Mouse (Mus musculus) embryonic facial prominence, embryonic 15.5 days (tissue): ENCODE results near the gene Gm20075. TPM values are rescaled to one million over a fixed set of nuclear protein-coding genes. Genes with fewer than 3 reads are reported as not detected.
"Not testable (repeated sequence)": the region's sequence is repeated elsewhere in the genome, so short reads cannot be mapped to it uniquely, and the experiment has no call there.

Source experiments
- ATAC-seq: fragments of 200-750 bp; cut with Nextera tagmentation; 2 replicates; pipeline ENCODE4 v1.8.0; 2017; ENCODE audit warnings: low read depth, moderate TSS enrichment; ENCODE audit not compliant: insufficient number of reproducible peaks, low FRiP score, low TSS enrichment
- H3K27ac ChIP-seq: fragments of 300-500 bp; sonication (generic); replicated peaks from 2 replicates; pipeline ENCODE4 v1.5.1; 2015; ENCODE audit warnings: mild to moderate bottlenecking, inconsistent platforms
- H3K27me3 ChIP-seq: fragments of 300-500 bp; sonication (generic); 2 replicates; pipeline ENCODE4 v1.6.1; 2015; ENCODE audit warnings: inconsistent platforms
- H3K36me3 ChIP-seq: fragments of 300-500 bp; sonication (generic); 2 replicates; pipeline ENCODE4 v1.6.1; 2015; ENCODE audit warnings: mild to moderate bottlenecking, inconsistent platforms
- H3K4me1 ChIP-seq: fragments of 300-500 bp; sonication (generic); 2 replicates; pipeline ENCODE4 v1.6.1; 2015; ENCODE audit warnings: inconsistent platforms
- H3K4me2 ChIP-seq: fragments of 300-500 bp; sonication (generic); replicated peaks from 2 replicates; pipeline ENCODE4 v1.6.1; 2015; ENCODE audit warnings: mild to moderate bottlenecking, inconsistent platforms
- H3K4me3 ChIP-seq: fragments of 300-500 bp; sonication (generic); replicated peaks from 2 replicates; pipeline ENCODE4 v1.5.1; 2015; ENCODE audit warnings: mild to moderate bottlenecking, inconsistent platforms
- H3K9ac ChIP-seq: fragments of 300-500 bp; sonication (generic); 2 replicates; pipeline ENCODE4 v1.6.1; 2015; ENCODE audit warnings: inconsistent platforms
- H3K9me3 ChIP-seq: fragments of 300-500 bp; sonication (generic); replicated peaks from 2 replicates; pipeline ENCODE4 v1.6.1; 2016; ENCODE audit warnings: inconsistent platforms
- WGBS: fragments of 180-500 bp; shearing (Covaris S2); methylation state at CpG from one replicate; pipeline ENCODE4 v1.1.7; 2015; 5-methylcytosine and 5-hydroxymethylcytosine counted together
- polyA plus RNA-seq: library from polyadenylated mRNA; unstranded; fragments of >200 nt; fragmentation: Nextera tagmentation; extraction: Ambion mirVana; gene quantifications from 2 replicates; pipeline ENCODE4 v1.2.1, GENCODE M21; 2015

The Gm20075 gene
- polyA plus RNA-seq: 18.0 and 24.5 TPM in 2 replicates

DNA sequence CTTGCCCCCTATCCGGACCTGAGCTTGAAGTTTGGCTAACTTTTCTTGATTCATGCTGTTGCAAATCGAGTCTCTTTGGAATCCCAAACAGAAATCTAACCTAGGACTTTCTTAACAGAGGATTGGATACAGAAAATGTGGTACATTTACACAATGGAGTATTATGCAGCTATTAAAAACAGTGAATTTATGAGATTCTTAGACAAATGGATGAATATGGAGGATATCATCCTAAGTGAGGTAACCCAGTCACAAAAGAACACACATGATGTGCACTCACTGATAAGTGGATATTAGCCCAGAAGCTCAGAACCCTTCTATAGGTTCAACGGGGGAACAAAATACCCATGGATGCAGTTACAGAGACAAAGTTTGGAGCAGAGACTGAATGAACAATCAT lies at the start of gene Gm20075:
Gm20075 (minus strand) TSS at position 101 of the 400 bp plus-strand sequence.
- H3K9me3 ChIP-seq, H3K9ac ChIP-seq, ATAC-seq, H3K4me1 ChIP-seq, H3K36me3 ChIP-seq, H3K4me3 ChIP-seq, H3K4me2 ChIP-seq, H3K27ac ChIP-seq, H3K27me3 ChIP-seq: not testable (repeated sequence)
- 80% methylated on average over 3 of the region's 3 CpGs for WGBS

DNA sequence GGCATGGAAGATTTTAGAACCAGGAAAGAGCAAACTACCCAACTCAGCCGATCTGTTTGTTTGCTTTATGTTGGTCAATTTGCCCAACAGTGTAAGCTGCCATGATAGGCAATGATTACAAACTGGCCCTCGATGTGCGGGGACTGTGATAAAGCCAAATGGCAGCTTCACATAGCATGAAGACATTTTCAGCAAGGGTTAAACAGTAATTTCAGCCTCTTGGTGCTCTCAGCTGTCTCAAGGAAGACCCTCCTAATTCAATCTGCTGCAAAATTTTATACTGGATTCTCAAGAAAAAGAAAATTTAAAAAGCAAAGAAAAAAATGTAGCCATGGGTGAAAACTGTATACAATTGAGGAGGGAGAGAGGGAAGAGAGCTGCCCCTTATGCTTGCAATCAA lies 47.9 kb upstream of the Gm20075 start:
- Histone ChIP-seq H3K9me3 (no peaks in the 10 kb centered on the region), H3K4me2 (no peak overlapping the region), H3K36me3 (no peaks in the 10 kb centered on the region), H3K4me1 (peaks cover 30% of the 10 kb centered on the region), H3K27me3 (peaks cover 61% of the 10 kb centered on the region), H3K4me3 (no peak overlapping the region), H3K9ac (no peak overlapping the region), H3K27ac (no peak overlapping the region)
- ATAC-seq: no peak
- 79% methylated on average over 3 of the region's 3 CpGs for WGBS

DNA sequence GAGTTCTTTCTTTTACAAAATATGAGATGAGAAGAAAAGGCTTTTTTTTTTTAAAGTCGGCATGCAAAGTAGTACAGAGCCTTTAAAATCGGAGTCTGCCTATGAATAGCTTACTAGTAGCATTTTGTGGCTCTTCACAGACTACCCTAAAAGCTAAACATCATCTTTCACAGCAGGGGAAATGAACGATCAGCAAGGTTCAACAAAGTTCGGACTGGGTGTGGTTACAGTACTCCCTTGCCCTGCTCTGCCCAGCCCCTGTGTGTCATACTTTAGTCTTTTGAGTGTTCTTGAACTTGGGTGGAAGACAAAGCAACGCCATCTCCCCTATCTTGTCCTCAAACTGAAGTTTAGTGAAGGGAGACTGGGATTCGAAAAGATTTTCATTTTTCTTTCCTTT lies 45.5 kb upstream of the Gm20075 start:
- 67% methylated on average over 6 of the region's 6 CpGs for WGBS
- no peak overlapping the region for H3K9ac ChIP-seq
- H3K4me1 ChIP-seq: peaks cover 12% of the 10 kb centered on the region
- H3K4me2 ChIP-seq: no peak overlapping the region
- no peak overlapping the region for H3K27ac ChIP-seq
- H3K27me3 ChIP-seq: peaks cover 38% of the 10 kb centered on the region
- no peak for ATAC-seq
- no peaks in the 10 kb centered on the region for H3K36me3 ChIP-seq
- no peak overlapping the region for H3K4me3 ChIP-seq
- H3K9me3 ChIP-seq: no peaks in the 10 kb centered on the region

GRCm38 (mm10) chr13:96125011-96125410 lies 43.8 kb upstream of the Gm20075 start:
- WGBS: 74% methylated on average over 5 of the region's 5 CpGs
- H3K9ac ChIP-seq: no peak overlapping the region
- H3K36me3 ChIP-seq: no peaks in the 10 kb centered on the region
- peaks cover 21% of the 10 kb centered on the region for H3K27me3 ChIP-seq
- no peaks in the 10 kb centered on the region for H3K9me3 ChIP-seq
- ATAC-seq: no peak
- no peaks in the 10 kb centered on the region for H3K4me1 ChIP-seq
- no peak overlapping the region for H3K4me2 ChIP-seq
- H3K4me3 ChIP-seq: no peak overlapping the region
- H3K27ac ChIP-seq: no peak overlapping the region

DNA sequence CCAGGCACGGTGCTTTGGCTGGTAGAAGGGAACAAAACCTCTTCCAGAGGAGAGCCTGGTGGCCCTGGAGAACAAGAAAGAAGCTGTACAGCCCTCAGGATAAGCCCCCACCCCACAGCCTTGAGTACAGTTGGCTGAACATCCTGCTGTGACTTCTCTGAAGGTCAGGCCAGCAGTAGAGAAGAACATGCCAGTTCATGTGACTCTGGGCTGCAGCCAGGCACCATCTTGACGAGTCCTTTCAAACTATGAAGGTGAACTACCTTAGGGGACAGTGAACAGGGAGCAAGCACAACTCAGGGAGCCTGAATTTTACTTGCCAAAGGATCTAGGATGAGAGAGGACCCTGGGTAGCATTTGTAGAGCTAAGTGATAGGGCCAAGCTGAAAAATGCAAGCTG lies 31.5 kb upstream of the Gm20075 start:
- 72% methylated on average over 2 of the region's 2 CpGs for WGBS
- no peak for ATAC-seq

DNA sequence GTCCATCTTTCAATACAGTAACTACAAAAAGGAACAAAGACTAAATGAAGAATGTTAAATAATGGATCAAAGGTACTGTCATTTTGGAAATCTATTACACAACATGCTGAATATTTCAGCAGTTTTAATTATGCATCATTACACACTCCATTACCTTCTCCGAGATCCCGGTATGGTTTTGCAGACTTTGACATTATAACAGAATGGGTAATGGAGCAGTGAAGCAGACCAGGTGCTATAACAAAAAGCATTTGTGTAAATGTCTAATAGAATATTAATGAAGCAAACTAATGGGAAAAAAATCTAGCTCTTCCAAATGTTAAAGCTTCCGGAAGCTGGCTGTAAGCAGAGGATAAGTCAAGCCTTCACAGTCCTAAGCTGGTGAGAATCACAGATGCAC lies 29.6 kb upstream of the Gm20075 start:
- Histone ChIP-seq H3K4me1 (no peaks in the 10 kb centered on the region), H3K9ac (no peak overlapping the region), H3K36me3 (no peaks in the 10 kb centered on the region), H3K4me2 (no peak overlapping the region), H3K27ac (no peak overlapping the region), H3K4me3 (no peak overlapping the region), H3K9me3 (no peaks in the 10 kb centered on the region), H3K27me3 (no peaks in the 10 kb centered on the region)
- no peak for ATAC-seq
- 82% methylated on average over 3 of the region's 3 CpGs for WGBS

More for the DNA sequence above, 31.5 kb upstream of the Gm20075 start:
- H3K36me3 ChIP-seq: no peaks in the 10 kb centered on the region
- no peak overlapping the region for H3K9ac ChIP-seq
- H3K4me1 ChIP-seq: no peaks in the 10 kb centered on the region
- H3K27me3 ChIP-seq: no peaks in the 10 kb centered on the region
- H3K27ac ChIP-seq: no peak overlapping the region
- H3K4me3 ChIP-seq: no peak overlapping the region
- H3K4me2 ChIP-seq: no peak overlapping the region
- H3K9me3 ChIP-seq: no peaks in the 10 kb centered on the region

DNA sequence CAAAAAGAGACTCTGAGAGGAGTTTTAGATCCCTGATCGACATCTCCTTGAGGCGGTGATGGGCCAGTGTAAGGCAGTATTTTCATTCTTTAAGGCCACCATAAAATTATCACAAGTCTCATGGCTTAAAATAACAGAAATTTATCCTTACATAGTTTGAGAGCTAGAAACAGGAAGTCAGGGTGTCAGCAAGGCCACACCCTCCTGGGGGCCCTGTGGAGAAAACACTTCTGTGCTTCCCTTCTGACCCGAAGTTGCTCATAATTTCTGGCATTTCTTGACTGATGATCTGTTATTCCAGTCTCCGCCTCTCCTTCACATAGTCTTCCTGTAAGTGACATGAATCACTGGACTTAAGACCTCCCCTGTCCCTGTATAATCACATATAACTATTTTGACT lies 25.2 kb upstream of the Gm20075 start:
- Histone ChIP-seq H3K36me3 (no peaks in the 10 kb centered on the region), H3K4me1 (no peaks in the 10 kb centered on the region), H3K4me2 (no peak overlapping the region), H3K9ac (no peak overlapping the region), H3K9me3 (no peaks in the 10 kb centered on the region), H3K4me3 (no peak overlapping the region), H3K27ac (no peak overlapping the region), H3K27me3 (no peaks in the 10 kb centered on the region)
- no peak for ATAC-seq
- WGBS: 79% methylated on average over 4 of the region's 4 CpGs

- Histone ChIP-seq H3K36me3 (no peaks in the 10 kb centered on the region), H3K9ac (no peak overlapping the region), H3K4me1 (no peaks in the 10 kb centered on the region), H3K27me3 (no peaks in the 10 kb centered on the region), H3K9me3 (no peaks in the 10 kb centered on the region), H3K4me2 (no peak overlapping the region), H3K27ac (no peak overlapping the region), H3K4me3 (no peak overlapping the region)
- ATAC-seq: no peak
- WGBS: 69% methylated on average over 4 of the region's 4 CpGs
Measured at GRCm38 (mm10) chr13:96090929-96091328, 9.8 kb upstream of the Gm20075 start.

- no peak for ATAC-seq
- WGBS: 84% methylated on average over 7 of the region's 7 CpGs
- H3K4me3 ChIP-seq: no peak overlapping the region
- H3K4me1 ChIP-seq: no peaks in the 10 kb centered on the region
- no peak overlapping the region for H3K27ac ChIP-seq
- no peaks in the 10 kb centered on the region for H3K36me3 ChIP-seq
- H3K27me3 ChIP-seq: no peaks in the 10 kb centered on the region
- no peak overlapping the region for H3K9ac ChIP-seq
- H3K4me2 ChIP-seq: no peak overlapping the region
- H3K9me3 ChIP-seq: no peaks in the 10 kb centered on the region
Measured at GRCm38 (mm10) chr13:96085581-96086302, 4.6 kb upstream of the Gm20075 start.

GRCm38 (mm10) chr13:96081754-96082153 lies 578 bp upstream of the Gm20075 start, which contains the start of gene Gm17190:
Gm17190 (plus strand) TSS chr13:96082054.
- not testable (repeated sequence) for H3K27ac ChIP-seq, H3K4me2 ChIP-seq
- 94% methylated on average over 1 of the region's 1 CpGs for WGBS

GRCm38 (mm10) chr13:96073555-96073954 lies 7.6 kb downstream of the Gm20075 start:
- H3K4me2 ChIP-seq: no peak overlapping the region
- no peak overlapping the region for H3K27ac ChIP-seq
- H3K9me3 ChIP-seq: no peaks in the 10 kb centered on the region
- H3K4me3 ChIP-seq: no peak overlapping the region
- peaks cover 5% of the 10 kb centered on the region; the same call in 1 of the 2 replicates for H3K4me1 ChIP-seq
- no peaks in the 10 kb centered on the region for H3K36me3 ChIP-seq
- no peaks in the 10 kb centered on the region for H3K27me3 ChIP-seq
- no peak for ATAC-seq
- 57% methylated on average over 8 of the region's 8 CpGs for WGBS
- no peak overlapping the region for H3K9ac ChIP-seq

More at GRCm38 (mm10) chr13:96081754-96082153, 578 bp upstream of the Gm20075 start, which contains the start of gene Gm17190:
- not testable (repeated sequence) for H3K27me3 ChIP-seq, H3K4me3 ChIP-seq, H3K9me3 ChIP-seq, H3K4me1 ChIP-seq, H3K36me3 ChIP-seq, H3K9ac ChIP-seq, ATAC-seq

GRCm38 (mm10) chr13:96052755-96053154 lies 28.4 kb downstream of the Gm20075 start:
- Histone ChIP-seq H3K36me3 (no peaks in the 10 kb centered on the region), H3K4me2 (no peak overlapping the region), H3K9me3 (no peaks in the 10 kb centered on the region), H3K9ac (no peak overlapping the region), H3K4me3 (no peak overlapping the region), H3K4me1 (no peaks in the 10 kb centered on the region), H3K27ac (no peak overlapping the region), H3K27me3 (no peaks in the 10 kb centered on the region)
- ATAC-seq: no peak
- 56% methylated on average over 3 of the region's 3 CpGs for WGBS
